Mouse (Mus musculus): ENCODE measurements around the gene Grhl1. TPM values are rescaled to one million over a fixed set of nuclear protein-coding genes. Genes with fewer than 3 reads are reported as not detected.

Grhl1 gene
- polyA plus RNA-seq, 1 experiment = 0.33 TPM

- H3K36me3 ChIP-seq (ENCODE audit: control insufficient read depth, insufficient read depth, low read length) = peaks cover 6% of the 10 kb centered on the region
- H3K27ac ChIP-seq (ENCODE audit: insufficient read depth, low read depth, low read length) = no peak overlapping the region
- 77% methylated on average over 16 of the region's 16 CpGs for WGBS
- TF ChIP-seq CTCF (IDR thresholded peaks at IDR 0.05; ENCODE audit: extremely low read depth, insufficient read length, insufficient replicate concordance, low read depth, low read length) (no peak), POLR2A (IDR thresholded peaks at IDR 0.05; ENCODE audit: low read depth, low read length) (no peak)
- peaks cover 9% of the 10 kb centered on the region; the same call in 1 of the 2 replicates for H3K4me1 ChIP-seq (ENCODE audit: control insufficient read depth, insufficient read depth, insufficient read length, low read length)
- H3K4me3 ChIP-seq (ENCODE audit: low read depth, low read length) = no peak overlapping the region
- no peaks in the 10 kb centered on the region for H3K27me3 ChIP-seq (ENCODE audit: control insufficient read depth, insufficient read depth, low read length)
Observed at GRCm38 (mm10) chr12:24654065-24654862, 82.2 kb downstream of the Grhl1 start.

- WGBS = 76% methylated on average over 3 of the region's 3 CpGs
- H3K27me3 ChIP-seq (ENCODE audit: control insufficient read depth, insufficient read depth, low read length) = no peaks in the 10 kb centered on the region
- H3K36me3 ChIP-seq (ENCODE audit: control insufficient read depth, insufficient read depth, low read length) = peaks cover 14% of the 10 kb centered on the region
Observed at GRCm38 (mm10) chr12:24656436-24656835, 84.4 kb downstream of the Grhl1 start.

GRCm38 (mm10) chr12:24658998-24659397 is 86.9 kb downstream of the Grhl1 start:
- no peak overlapping the region for H3K4me3 ChIP-seq (ENCODE audit: low read depth, low read length)
- no peaks in the 10 kb centered on the region for H3K4me1 ChIP-seq (ENCODE audit: control insufficient read depth, insufficient read depth, insufficient read length, low read length)
- WGBS = 58% methylated on average over 4 of the region's 4 CpGs
- no peak for TF ChIP-seq CTCF (IDR thresholded peaks at IDR 0.05; ENCODE audit: extremely low read depth, insufficient read length, insufficient replicate concordance, low read depth, low read length)
- TF ChIP-seq POLR2A (IDR thresholded peaks at IDR 0.05; ENCODE audit: low read depth, low read length) = no peak
- peaks cover 14% of the 10 kb centered on the region for H3K36me3 ChIP-seq (ENCODE audit: control insufficient read depth, insufficient read depth, low read length)
- no peak overlapping the region for H3K27ac ChIP-seq (ENCODE audit: insufficient read depth, low read depth, low read length)
- H3K27me3 ChIP-seq (ENCODE audit: control insufficient read depth, insufficient read depth, low read length) = no peaks in the 10 kb centered on the region

More at GRCm38 (mm10) chr12:24656436-24656835, 84.4 kb downstream of the Grhl1 start:
- no peak for TF ChIP-seq CTCF (IDR thresholded peaks at IDR 0.05; ENCODE audit: extremely low read depth, insufficient read length, insufficient replicate concordance, low read depth, low read length)
- TF ChIP-seq POLR2A (IDR thresholded peaks at IDR 0.05; ENCODE audit: low read depth, low read length) = no peak
- Histone ChIP-seq H3K4me1 (ENCODE audit: control insufficient read depth, insufficient read depth, insufficient read length, low read length) (peaks cover 4% of the 10 kb centered on the region; the same call in 1 of the 2 replicates), H3K27ac (ENCODE audit: insufficient read depth, low read depth, low read length) (no peak overlapping the region), H3K4me3 (ENCODE audit: low read depth, low read length) (no peak overlapping the region)

GRCm38 (mm10) chr12:24659923-24660322 is 87.8 kb downstream of the Grhl1 start:
- H3K4me3 ChIP-seq (ENCODE audit: low read depth, low read length) = no peak overlapping the region
- no peaks in the 10 kb centered on the region for H3K27me3 ChIP-seq (ENCODE audit: control insufficient read depth, insufficient read depth, low read length)
- no peak overlapping the region for H3K27ac ChIP-seq (ENCODE audit: insufficient read depth, low read depth, low read length)
- no peak for TF ChIP-seq POLR2A (IDR thresholded peaks at IDR 0.05; ENCODE audit: low read depth, low read length)
- no peak for TF ChIP-seq CTCF (IDR thresholded peaks at IDR 0.05; ENCODE audit: extremely low read depth, insufficient read length, insufficient replicate concordance, low read depth, low read length)
- no peaks in the 10 kb centered on the region for H3K4me1 ChIP-seq (ENCODE audit: control insufficient read depth, insufficient read depth, insufficient read length, low read length)
- 92% methylated on average over 9 of the region's 9 CpGs for whole genome bisulfite sequencing
- H3K36me3 ChIP-seq (ENCODE audit: control insufficient read depth, insufficient read depth, low read length) = peaks cover 14% of the 10 kb centered on the region

DNA sequence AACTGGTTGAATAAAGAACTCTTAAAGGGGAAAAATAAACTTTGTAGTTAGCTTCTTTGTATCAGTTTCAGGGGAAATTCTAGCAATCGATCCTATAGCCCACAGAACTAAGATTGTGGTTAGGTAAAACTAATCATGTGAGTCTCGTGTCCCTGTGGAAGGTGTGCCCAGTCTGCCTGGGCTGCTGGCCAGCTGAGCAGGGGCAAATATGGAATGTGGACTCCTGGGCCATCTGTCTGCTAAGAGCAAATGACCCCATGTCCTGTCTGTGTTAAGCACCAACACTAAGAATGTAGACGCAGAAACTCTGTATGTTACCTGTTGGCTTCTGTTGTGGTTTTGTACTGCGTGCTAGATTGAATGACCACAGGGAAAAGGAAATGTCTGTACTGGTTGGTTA is 89.0 kb downstream of the Grhl1 start:
- no peaks in the 10 kb centered on the region for H3K27me3 ChIP-seq (ENCODE audit: control insufficient read depth, insufficient read depth, low read length)
- H3K4me3 ChIP-seq (ENCODE audit: low read depth, low read length) = no peak overlapping the region
- TF ChIP-seq POLR2A (IDR thresholded peaks at IDR 0.05; ENCODE audit: low read depth, low read length) = no peak
- TF ChIP-seq CTCF (IDR thresholded peaks at IDR 0.05; ENCODE audit: extremely low read depth, insufficient read length, insufficient replicate concordance, low read depth, low read length) = no peak
- H3K4me1 ChIP-seq (ENCODE audit: control insufficient read depth, insufficient read depth, insufficient read length, low read length) = no peaks in the 10 kb centered on the region
- 55% methylated on average over 4 of the region's 4 CpGs for WGBS
- no peak overlapping the region for H3K27ac ChIP-seq (ENCODE audit: insufficient read depth, low read depth, low read length)
- peaks cover 10% of the 10 kb centered on the region for H3K36me3 ChIP-seq (ENCODE audit: control insufficient read depth, insufficient read depth, low read length)

GRCm38 (mm10) chr12:24662131-24662530 is 90.0 kb downstream of the Grhl1 start:
- no peaks in the 10 kb centered on the region for H3K4me1 ChIP-seq (ENCODE audit: control insufficient read depth, insufficient read depth, insufficient read length, low read length)
- 82% methylated on average over 5 of the region's 5 CpGs for WGBS
- no peaks in the 10 kb centered on the region for H3K27me3 ChIP-seq (ENCODE audit: control insufficient read depth, insufficient read depth, low read length)
- TF ChIP-seq CTCF (IDR thresholded peaks at IDR 0.05; ENCODE audit: extremely low read depth, insufficient read length, insufficient replicate concordance, low read depth, low read length) = no peak
- no peak for TF ChIP-seq POLR2A (IDR thresholded peaks at IDR 0.05; ENCODE audit: low read depth, low read length)
- no peak overlapping the region for H3K27ac ChIP-seq (ENCODE audit: insufficient read depth, low read depth, low read length)
- H3K36me3 ChIP-seq (ENCODE audit: control insufficient read depth, insufficient read depth, low read length) = peaks cover 9% of the 10 kb centered on the region
- H3K4me3 ChIP-seq (ENCODE audit: low read depth, low read length) = no peak overlapping the region

Other genes starting within 250 kb of the Grhl1 start
- 0.79 and 1.9 TPM in 2 replicates for gene Taf1b, start 73.9 kb upstream of the Grhl1 start, polyA plus RNA-seq (2012; rRNA removed)
- gene Klf11, start 79.0 kb downstream of the Grhl1 start, polyA plus RNA-seq (2012; rRNA removed) = 1.7 and 4.2 TPM in 2 replicates
- 2.2 and 2.9 TPM in 2 replicates for gene Cys1, start 109.5 kb downstream of the Grhl1 start, polyA plus RNA-seq (2012; rRNA removed)
- gene Rrm2, start 136.0 kb downstream of the Grhl1 start, polyA plus RNA-seq (2012; rRNA removed) = 3.5 and 5.9 TPM in 2 replicates

Measured in small intestine, adult 2 months (tissue).